Mouse (Mus musculus) stomach, postnatal 0 days (tissue): ENCODE data around the gene Srpr.

Experiments
- CTCF ChIP-seq: IDR thresholded peaks from 2 replicates; pipeline ENCODE4 v1.5.1; 2016; ENCODE audit warnings: antibody characterized with exemption, low read depth, mild to moderate bottlenecking, moderate library complexity
- EP300 ChIP-seq: optimal IDR thresholded peaks from 2 replicates; pipeline ENCODE3; 2016; ENCODE audit warnings: antibody characterized with exemption

GRCm38 (mm10) chr9:35267146-35267975 is 67.4 kb downstream of the Srpr start, which contains the start of the genes Fam118b and Rpusd4:
- no peak for TF ChIP-seq EP300
- no peak for TF ChIP-seq CTCF
